Mouse (Mus musculus) adrenal gland, adult (tissue): Measurements from ENCODE around the gene Slc39a7.

Source experiments
- DNase-seq, 2 experiments: peaks; one replicate each; pipeline ENCODE4 v3.0.0; 2022 to 2023; ENCODE audit warnings: low spot score in 1 of 2; ENCODE audit not compliant: inconsistent age in 2 of 2

The Slc39a7 gene

GRCm38 (mm10) chr17:34032174-34032632, 721 bp upstream of the Slc39a7 start:
- peak; percentile 86 to 95 for DNase-seq

- DNase-seq = no peak
These were observed 588 bp downstream of the Slc39a7 start for GRCm38 (mm10) chr17:34030861-34031326.

- DNase-seq = peak; percentile 32 to 54
These were observed 1.4 kb downstream of the Slc39a7 start for GRCm38 (mm10) chr17:34029890-34030595.

- DNase-seq = peak; percentile 24 to 64
These were observed 2.2 kb downstream of the Slc39a7 start for GRCm38 (mm10) chr17:34029150-34029889.

GRCm38 (mm10) chr17:34028501-34029149, 2.9 kb downstream of the Slc39a7 start:
- peak in 1 of 2 experiments; percentile 37 for DNase-seq

GRCm38 (mm10) chr17:34027656-34028223, 3.7 kb downstream of the Slc39a7 start, which contains the start of gene H2-Ke6:
H2-Ke6 (minus strand) TSS chr17:34028060.
- DNase-seq = peak; percentile 96 to 98

- peak; percentile 81 to 89 for DNase-seq
These were observed 4.4 kb downstream of the Slc39a7 start for GRCm38 (mm10) chr17:34026917-34027655.

GRCm38 (mm10) chr17:34026221-34026620, 5.3 kb downstream of the Slc39a7 start:
- peak in 1 of 2 experiments; percentile 37 for DNase-seq

- peak in 1 of 2 experiments; percentile 59 for DNase-seq
These were observed 5.7 kb downstream of the Slc39a7 start for GRCm38 (mm10) chr17:34025756-34026151.

- no peak for DNase-seq
These were observed 6.4 kb downstream of the Slc39a7 start for GRCm38 (mm10) chr17:34024861-34025755.

- peak; percentile 91 to 97 for DNase-seq
These were observed 7.1 kb downstream of the Slc39a7 start, which contains the start of gene Ring1 for GRCm38 (mm10) chr17:34024317-34024821. Ring1 (minus strand) TSS chr17:34024680.

GRCm38 (mm10) chr17:34023678-34024077, 7.8 kb downstream of the Slc39a7 start:
- peak in 1 of 2 experiments; percentile 48 for DNase-seq

GRCm38 (mm10) chr17:34022987-34023386, 8.5 kb downstream of the Slc39a7 start:
- peak; percentile 28 to 40 for DNase-seq

- peak in 1 of 2 experiments; percentile 27 for DNase-seq
These were observed 9.1 kb downstream of the Slc39a7 start for GRCm38 (mm10) chr17:34022414-34022783.

- peak; percentile 27 to 31 for DNase-seq
These were observed 9.7 kb downstream of the Slc39a7 start for GRCm38 (mm10) chr17:34021539-34022413.

- no peak for DNase-seq
These were observed 18.0 kb downstream of the Slc39a7 start for GRCm38 (mm10) chr17:34013436-34013835.

GRCm38 (mm10) chr17:34010156-34010555, 21.3 kb downstream of the Slc39a7 start:
- no peak for DNase-seq

- no peak for DNase-seq
These were observed 24.9 kb downstream of the Slc39a7 start for GRCm38 (mm10) chr17:34006570-34006969.
